Mouse (Mus musculus) lung, adult 2 months (tissue): Measurements from ENCODE around the gene Tmc4.

ENCODE experiments used
- CTCF ChIP-seq: fragments of 200-500 bp; IDR thresholded peaks from 2 replicates; pipeline ENCODE4 v1.5.1; 2011; ENCODE audit warnings: mild to moderate bottlenecking, low read length, control low read depth; ENCODE audit not compliant: insufficient read depth
- POLR2A ChIP-seq: fragments of 200-500 bp; IDR thresholded peaks from 2 replicates; pipeline ENCODE4 v1.6.1; 2011; ENCODE audit warnings: low read depth, mild to moderate bottlenecking, control low read depth, low read length, borderline replicate concordance; ENCODE audit errors: extremely low read depth

GRCm38 (mm10) chr7:3707568-3708413, 30.4 kb upstream of the Tmc4 start:
- no peak for TF ChIP-seq CTCF
- TF ChIP-seq POLR2A: no peak
